Mouse (Mus musculus) left cerebral cortex, adult 9 months (tissue): ENCODE results near the gene Ifitm1.
"Not testable (repeated sequence)": the region's sequence is repeated elsewhere in the genome, so short reads cannot be mapped to it uniquely, and the experiment has no call there.

Experiments
- DNase-seq, 2 experiments: peaks; one replicate each; pipeline ENCODE4 v3.0.0; 2022; ENCODE audit warnings: low spot score in 2 of 2

Gene Ifitm1

GRCm38 (mm10) chr7:140949824-140950530 lies 17.0 kb upstream of the Ifitm1 start, which contains the start of gene Ifitm5:
Gene Ifitm5 (minus strand): TSS chr7:140950291.
- no peak for DNase-seq

- DNase-seq, result no peak
Measured at GRCm38 (mm10) chr7:140951051-140951450, 16.0 kb upstream of the Ifitm1 start.

- no peak for DNase-seq
Measured at GRCm38 (mm10) chr7:140951765-140952164, 15.3 kb upstream of the Ifitm1 start.

- DNase-seq, result no peak
Measured at GRCm38 (mm10) chr7:140952441-140952840, 14.6 kb upstream of the Ifitm1 start.

GRCm38 (mm10) chr7:140953133-140953532 lies 13.9 kb upstream of the Ifitm1 start:
- no peak for DNase-seq

GRCm38 (mm10) chr7:140953800-140954732 lies 13.0 kb upstream of the Ifitm1 start:
- DNase-seq, result no peak

- DNase-seq, result no peak
Measured at GRCm38 (mm10) chr7:140954733-140955071, 12.3 kb upstream of the Ifitm1 start.

GRCm38 (mm10) chr7:140955342-140955741 lies 11.7 kb upstream of the Ifitm1 start:
- DNase-seq, result no peak

GRCm38 (mm10) chr7:140955758-140956555 lies 11.1 kb upstream of the Ifitm1 start, which contains the start of the genes Gm45717 and Ifitm2:
Gene Gm45717 (minus strand): TSS chr7:140955937.
Gene Ifitm2 (minus strand): TSS chr7:140955987.
- DNase-seq, result peak in 1 of 2 experiments; percentile 70

- no peak for DNase-seq
Measured at GRCm38 (mm10) chr7:140956556-140956869, 10.5 kb upstream of the Ifitm1 start.

GRCm38 (mm10) chr7:140959181-140959901 lies 7.7 kb upstream of the Ifitm1 start:
- peak in 1 of 2 experiments; percentile 33 for DNase-seq

- no peak for DNase-seq
Measured at GRCm38 (mm10) chr7:140960026-140960425, 7.0 kb upstream of the Ifitm1 start.

- no peak for DNase-seq
Measured at GRCm38 (mm10) chr7:140961416-140961815, 5.6 kb upstream of the Ifitm1 start.

- no peak for DNase-seq
Measured at GRCm38 (mm10) chr7:140962733-140963132, 4.3 kb upstream of the Ifitm1 start.

- DNase-seq, result no peak
Measured at GRCm38 (mm10) chr7:140967862-140968591, 1.0 kb downstream of the Ifitm1 start.

- DNase-seq, result not testable (repeated sequence)
Measured at GRCm38 (mm10) chr7:140968710-140969109, 1.7 kb downstream of the Ifitm1 start.

- no peak for DNase-seq
Measured at GRCm38 (mm10) chr7:140970931-140971330, 3.9 kb downstream of the Ifitm1 start.

- no peak for DNase-seq
Measured at GRCm38 (mm10) chr7:140971479-140972171, 4.6 kb downstream of the Ifitm1 start.

- DNase-seq, result no peak
Measured at GRCm38 (mm10) chr7:140973396-140974165, 6.6 kb downstream of the Ifitm1 start.
